Mouse (Mus musculus) adrenal gland, adult 10 weeks (tissue): ENCODE data around the gene Ppm1l. TPM values are rescaled to one million over a fixed set of nuclear protein-coding genes. Genes with fewer than 3 reads are reported as not detected.

Experiments used
- polyA plus RNA-seq: library from polyadenylated mRNA; stranded (reverse); fragments of 350-450 nt; fragmentation: Illumina TruSeq; extraction: RNeasy Lipid Tissue Mini Kit (QIAGEN cat#74804); gene quantifications from one replicate; pipeline ENCODE4 v1.2.3, GENCODE M21; 2014; ENCODE audit warnings: low read depth, low replicate concordance

The Ppm1l gene
- 20.5 TPM for polyA plus RNA-seq

GRCm38 (mm10) chr3:69316391-69317195 lies at the start of gene Ppm1l:
Ppm1l (plus strand) TSS chr3:69316861.

GRCm38 (mm10) chr3:69598261-69599165 lies 281.9 kb downstream of the Ppm1l start, which contains the start of gene B3galnt1:
B3galnt1 (minus strand) TSS chr3:69598960.

Other genes with a start within 250 kb of the Ppm1l start
- gene Kpna4, start 189.7 kb upstream of the Ppm1l start, polyA plus RNA-seq, result 224 TPM
- gene Arl14, start 94.4 kb upstream of the Ppm1l start, polyA plus RNA-seq, result not detected